17 mouse cellular contexts compared by ENCODE assay signal in the genomic region with DNA sequence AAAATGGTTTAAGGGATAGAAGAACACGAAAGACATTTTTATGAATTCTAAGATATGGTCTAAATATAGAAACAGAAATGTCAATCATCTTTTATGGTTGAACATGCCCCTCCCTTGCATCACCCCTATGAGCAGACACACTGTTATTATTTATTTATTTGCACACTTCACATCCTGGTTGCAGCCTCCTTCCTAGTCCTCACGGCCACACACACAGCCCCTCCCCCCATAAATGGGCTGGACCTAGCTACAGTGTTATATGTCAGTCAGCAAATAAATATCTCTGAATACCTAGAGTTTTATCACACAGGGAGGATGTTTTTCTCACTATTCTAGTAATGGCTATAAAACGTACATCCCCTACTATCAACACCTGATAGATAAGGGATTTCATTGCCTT.
"Had no signal": no experiment of that assay in that cellular context is flagged by ENCODE, and none has a peak within 500 bp of the region (broad histone marks: within the 10 kb centered on the region; RNA-seq: fewer than 3 reads in every experiment).

No protein-coding gene starts in this region.

- DNase-seq: retina, postnatal 1 day; right cerebral cortex, adult 18-20 months; right cerebral cortex, postnatal 14 days; right cerebral cortex, postnatal 25 days; right cerebral cortex, postnatal 4 days; spleen, adult 18-20 months; thymus, adult 18-20 months; thymus, adult 2 months; thymus, postnatal 14 days; thymus, postnatal 25 days; thymus, postnatal 36 days; thymus, postnatal 4 days had no signal

- H3K4me1 ChIP-seq: neural tube, embryonic 15.5 days; stomach, embryonic 15.5 days had no signal

- H3K9ac ChIP-seq: neural tube, embryonic 12.5 days; neural tube, embryonic 13.5 days; neural tube, embryonic 15.5 days; stomach, embryonic 15.5 days had no signal

- H3K27ac ChIP-seq: neural tube, embryonic 12.5 days; neural tube, embryonic 13.5 days; neural tube, embryonic 15.5 days; stomach, embryonic 15.5 days; stomach, postnatal 0 days had no signal

- H3K4me3 ChIP-seq: neural tube, embryonic 12.5 days; neural tube, embryonic 13.5 days; neural tube, embryonic 15.5 days; stomach, embryonic 15.5 days had no signal

- H3K27me3 ChIP-seq: neural tube, embryonic 12.5 days; neural tube, embryonic 13.5 days; neural tube, embryonic 15.5 days; stomach, embryonic 15.5 days had no signal

- H3K9me3 ChIP-seq: neural tube, embryonic 12.5 days; neural tube, embryonic 13.5 days; neural tube, embryonic 15.5 days; stomach, embryonic 15.5 days had no signal

- H3K4me2 ChIP-seq: neural tube, embryonic 12.5 days; neural tube, embryonic 13.5 days; neural tube, embryonic 15.5 days; stomach, embryonic 15.5 days had no signal

- H3K36me3 ChIP-seq: neural tube, embryonic 12.5 days; neural tube, embryonic 13.5 days; neural tube, embryonic 15.5 days; stomach, embryonic 15.5 days had no signal
